Mouse (Mus musculus) limb, embryonic 15.5 days (tissue): Measurements from ENCODE around the gene Cyp1b1. TPM values are rescaled to one million over a fixed set of nuclear protein-coding genes. Genes with fewer than 3 reads are reported as not detected.
A peak's percentile ranks its signal among the peaks of the same experiment; 100 is the strongest.

Experiments used
- ATAC-seq: fragments of 200-750 bp; cut with Nextera tagmentation; 2 replicates; pipeline ENCODE4 v1.8.0; 2017; ENCODE audit warnings: low read depth, moderate TSS enrichment; ENCODE audit not compliant: insufficient number of reproducible peaks, low FRiP score, low TSS enrichment
- H3K27ac ChIP-seq: fragments of 300-500 bp; sonication (generic); 2 replicates; pipeline ENCODE4 v1.5.1; 2015; ENCODE audit warnings: moderate library complexity, mild to moderate bottlenecking, inconsistent platforms
- H3K27me3 ChIP-seq: fragments of 300-500 bp; sonication (generic); 2 replicates; pipeline ENCODE4 v1.6.1; 2015; ENCODE audit warnings: inconsistent platforms
- H3K36me3 ChIP-seq: fragments of 300-500 bp; sonication (generic); 2 replicates; pipeline ENCODE4 v1.6.1; 2015; ENCODE audit warnings: inconsistent platforms
- H3K4me1 ChIP-seq: fragments of 300-500 bp; sonication (generic); 2 replicates; pipeline ENCODE4 v1.6.1; 2015; ENCODE audit warnings: inconsistent platforms
- H3K4me2 ChIP-seq: fragments of 300-500 bp; sonication (generic); 2 replicates; pipeline ENCODE4 v1.6.1; 2015; ENCODE audit warnings: mild to moderate bottlenecking, inconsistent platforms
- H3K4me3 ChIP-seq: fragments of 300-500 bp; sonication (generic); 2 replicates; pipeline ENCODE4 v1.5.1; 2015; ENCODE audit warnings: mild to moderate bottlenecking, inconsistent platforms
- H3K9ac ChIP-seq: fragments of 300-500 bp; sonication (generic); 2 replicates; pipeline ENCODE4 v1.6.1; 2015; ENCODE audit warnings: inconsistent platforms
- H3K9me3 ChIP-seq: fragments of 300-500 bp; sonication (generic); 2 replicates; pipeline ENCODE4 v1.6.1; 2016; ENCODE audit warnings: inconsistent platforms
- WGBS: fragments of 180-500 bp; shearing (Covaris S2); methylation state at CpG from one replicate; pipeline ENCODE4 v1.1.7; 2015; 5-methylcytosine and 5-hydroxymethylcytosine counted together
- polyA plus RNA-seq: library from polyadenylated mRNA; unstranded; fragments of >200 nt; fragmentation: Nextera tagmentation; extraction: Ambion mirVana; gene quantifications from 2 replicates; pipeline ENCODE4 v1.2.1, GENCODE M21; 2015

The Cyp1b1 gene
- polyA plus RNA-seq, 1 experiment from 2014 or later: 1.9 TPM

DNA sequence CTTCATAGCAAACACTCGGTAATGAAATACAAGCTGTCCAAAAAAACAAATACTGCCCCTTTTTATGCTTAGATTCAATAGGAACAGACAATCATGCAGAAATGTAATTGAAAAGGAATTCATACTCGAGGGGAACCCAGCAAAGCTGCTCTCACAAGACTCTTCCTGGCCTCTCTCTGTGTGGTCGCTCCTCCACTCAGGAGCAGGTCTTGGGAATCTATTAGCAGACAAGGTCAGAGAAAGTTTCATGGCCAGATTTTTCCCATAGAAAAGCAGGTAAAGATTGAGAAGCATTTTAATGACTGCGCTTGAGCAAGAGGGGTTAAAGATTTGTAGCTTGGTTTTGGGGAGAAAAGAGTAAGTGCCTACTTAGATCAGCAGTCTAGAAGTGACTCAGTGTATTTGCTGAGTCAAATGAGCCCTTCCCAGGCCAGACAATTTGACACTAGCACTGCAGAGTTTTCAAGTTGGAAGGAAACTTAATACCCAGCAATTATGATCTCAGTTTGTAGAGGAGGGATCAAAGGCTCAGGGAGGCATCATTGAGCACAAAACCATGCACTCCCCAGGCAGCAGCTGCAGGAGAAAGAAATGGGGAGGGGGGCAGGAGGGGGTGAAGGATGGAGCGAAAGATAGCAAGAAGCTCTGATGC, 24.1 kb upstream of the Cyp1b1 start:
- H3K9ac ChIP-seq: no peak overlapping the region
- no peaks in the 10 kb centered on the region for H3K4me1 ChIP-seq
- H3K27me3 ChIP-seq: peaks cover 30% of the 10 kb centered on the region
- H3K27ac ChIP-seq: no peak overlapping the region
- no peaks in the 10 kb centered on the region for H3K36me3 ChIP-seq
- 27% methylated on average over 5 of the region's 5 CpGs for WGBS
- H3K4me3 ChIP-seq: no peak overlapping the region
- no peak for ATAC-seq
- H3K9me3 ChIP-seq: no peaks in the 10 kb centered on the region
- no peak overlapping the region for H3K4me2 ChIP-seq

DNA sequence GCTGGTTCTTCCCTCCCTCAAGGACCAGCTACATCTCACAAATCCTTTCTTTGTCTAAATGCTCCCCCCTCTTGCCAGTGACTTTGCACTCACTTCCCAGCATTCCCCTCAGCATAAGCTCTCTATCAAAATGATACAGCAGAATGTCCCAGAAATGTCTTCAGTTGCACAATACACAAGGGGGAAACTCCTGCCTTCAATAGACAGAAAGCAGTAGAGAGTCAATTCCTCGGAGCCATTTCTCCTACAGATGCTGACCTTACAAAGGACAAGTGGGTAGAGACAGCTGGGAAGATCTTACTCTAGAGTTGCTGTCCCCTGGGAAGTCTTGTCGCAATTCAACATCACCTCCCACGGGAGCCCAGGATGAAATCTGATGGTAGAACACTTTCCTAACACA, 22.7 kb upstream of the Cyp1b1 start:
- H3K9me3 ChIP-seq: no peaks in the 10 kb centered on the region
- WGBS: 75% methylated on average over 3 of the region's 3 CpGs

DNA sequence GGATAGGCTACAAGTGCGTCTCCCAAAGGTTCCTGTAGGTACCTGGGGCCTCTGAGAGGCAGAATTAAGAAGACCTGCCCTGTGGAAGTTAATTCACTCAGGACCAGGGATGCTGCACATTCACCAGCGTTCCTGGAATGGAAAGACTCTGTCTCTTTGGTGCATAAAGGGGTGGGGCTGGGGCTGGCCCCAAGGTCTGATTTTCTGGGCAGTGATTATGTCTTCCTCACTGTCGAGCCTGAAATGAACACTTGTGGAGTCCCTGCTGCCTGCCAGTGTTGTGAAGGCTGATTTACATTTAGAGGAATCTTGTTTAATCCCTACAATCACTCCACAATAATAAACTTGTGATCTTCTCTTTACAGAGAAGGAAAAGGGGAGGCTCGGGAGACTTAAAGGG, 18.2 kb upstream of the Cyp1b1 start:
- no peak for ATAC-seq
- WGBS: 47% methylated on average over 4 of the region's 4 CpGs
- H3K27ac ChIP-seq: no peak overlapping the region
- peaks cover 25% of the 10 kb centered on the region for H3K4me1 ChIP-seq
- no peak overlapping the region for H3K9ac ChIP-seq
- peaks cover 50% of the 10 kb centered on the region for H3K27me3 ChIP-seq
- H3K36me3 ChIP-seq: no peaks in the 10 kb centered on the region
- no peak overlapping the region for H3K4me2 ChIP-seq
- no peaks in the 10 kb centered on the region for H3K9me3 ChIP-seq
- no peak overlapping the region for H3K4me3 ChIP-seq

More for the DNA sequence above, 22.7 kb upstream of the Cyp1b1 start:
- Histone ChIP-seq H3K4me1 (0 out of 2 replicates have a peak, but pooled peaks cover 3% of the 10 kb centered on the region), H3K36me3 (no peaks in the 10 kb centered on the region), H3K4me3 (no peak overlapping the region), H3K27ac (no peak overlapping the region), H3K4me2 (no peak overlapping the region), H3K9ac (no peak overlapping the region), H3K27me3 (peaks cover 39% of the 10 kb centered on the region)
- ATAC-seq: no peak

DNA sequence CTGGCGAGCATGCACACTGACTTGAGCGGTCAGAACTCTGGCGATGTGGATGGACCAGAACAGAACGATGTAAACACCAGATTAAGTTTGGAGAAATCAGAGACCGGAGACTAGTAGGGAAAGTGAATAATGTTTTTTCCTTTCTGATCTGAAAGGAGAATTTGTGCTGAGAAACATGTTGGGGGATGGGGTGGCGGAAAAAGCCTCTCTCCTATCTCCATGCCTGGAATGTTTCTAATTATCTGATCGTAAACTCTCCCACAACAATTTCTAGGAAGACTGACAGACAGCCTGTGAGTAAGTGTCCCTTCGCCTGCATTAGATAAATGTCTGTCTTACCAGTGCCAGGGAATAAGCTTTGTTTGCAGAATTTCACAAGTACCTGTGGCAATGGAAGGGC, 16.1 kb upstream of the Cyp1b1 start:
- ATAC-seq: no peak
- Histone ChIP-seq H3K4me1 (peaks cover 28% of the 10 kb centered on the region), H3K9ac (no peak overlapping the region), H3K27me3 (peaks cover 54% of the 10 kb centered on the region), H3K4me3 (no peak overlapping the region), H3K4me2 (no peak overlapping the region), H3K36me3 (no peaks in the 10 kb centered on the region), H3K9me3 (no peaks in the 10 kb centered on the region), H3K27ac (no peak overlapping the region)
- WGBS: 27% methylated on average over 8 of the region's 8 CpGs

DNA sequence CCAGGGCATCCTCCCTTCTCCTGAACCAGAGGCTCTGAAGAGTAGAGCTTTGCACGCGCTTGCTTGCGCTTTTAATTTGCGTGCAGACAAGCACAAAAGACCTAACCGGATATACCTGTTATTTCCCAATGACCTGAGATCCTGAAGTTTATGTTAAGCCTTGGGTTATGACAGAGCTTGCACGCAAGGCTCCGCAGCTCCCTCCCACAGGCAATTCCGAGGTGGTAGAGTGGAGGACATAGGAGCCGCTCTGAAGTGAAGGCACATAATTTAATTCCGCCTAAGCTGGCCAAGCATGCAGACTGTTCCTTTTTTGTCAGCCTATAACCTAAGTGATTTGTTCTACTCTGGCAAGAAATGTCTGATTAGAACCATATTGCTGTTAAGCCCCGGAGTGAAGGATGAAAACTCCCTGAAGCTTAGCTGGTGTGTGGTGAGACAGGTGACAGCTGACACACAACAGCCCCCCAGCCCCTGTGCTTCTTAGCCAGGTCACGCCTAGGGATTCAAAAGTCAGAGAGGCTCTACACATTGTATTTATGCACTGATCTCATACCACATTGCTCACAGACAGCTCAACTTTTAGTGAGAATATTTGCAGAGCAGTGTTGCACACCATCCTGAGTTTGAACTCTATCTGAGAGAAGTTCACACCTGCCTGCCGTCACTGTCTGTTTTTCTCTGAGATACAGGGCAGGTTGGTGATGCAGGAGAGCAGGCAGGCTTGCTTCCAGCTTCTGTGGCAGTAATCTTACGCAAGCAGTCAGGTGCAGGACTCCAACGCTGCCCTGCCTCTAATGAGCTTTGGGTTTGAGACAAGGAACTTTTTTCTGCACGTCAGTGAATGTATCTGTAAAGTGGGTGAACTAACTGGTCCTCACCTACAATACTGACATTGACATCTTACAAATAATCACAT, 14.0 kb upstream of the Cyp1b1 start:
- Histone ChIP-seq H3K27me3 (peaks cover 60% of the 10 kb centered on the region), H3K4me3 (peak overlapping the region; percentile 12)

DNA sequence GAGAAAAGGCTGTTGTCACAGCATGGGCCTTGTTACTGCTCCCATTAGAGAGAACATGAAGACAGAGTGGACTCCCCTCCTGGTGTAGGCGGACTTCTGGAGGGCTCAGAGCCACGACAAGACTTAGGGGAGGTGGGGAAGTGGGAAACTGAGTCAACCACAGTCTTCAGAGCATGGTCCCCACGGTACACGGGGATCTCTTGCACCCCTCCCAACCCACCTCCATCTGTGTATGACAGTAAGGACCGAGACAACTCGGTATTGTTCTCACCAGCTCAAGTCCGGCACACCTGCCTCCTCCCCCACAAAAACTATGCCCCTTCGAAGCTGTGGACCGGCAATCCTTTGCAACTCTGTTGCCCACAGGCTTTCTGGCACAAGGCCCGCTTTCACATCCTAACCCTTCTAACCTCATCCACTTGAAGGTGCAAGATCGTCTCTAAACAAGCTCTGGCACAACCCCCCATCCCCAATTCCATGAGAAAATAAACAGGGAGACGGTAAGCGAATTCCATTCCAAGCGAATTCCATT, 13.3 kb upstream of the Cyp1b1 start:
- Histone ChIP-seq H3K9ac (no peak overlapping the region), H3K4me3 (peak overlapping the region; percentile 12), H3K27me3 (peaks cover 56% of the 10 kb centered on the region), H3K27ac (no peak overlapping the region), H3K4me1 (peaks cover 28% of the 10 kb centered on the region), H3K36me3 (no peaks in the 10 kb centered on the region), H3K9me3 (no peaks in the 10 kb centered on the region), H3K4me2 (peak overlapping the region; percentile 33)
- 0 out of 2 replicates have a peak, but pooled peaks have one; percentile 50 for ATAC-seq
- WGBS: 14% methylated on average over 14 of the region's 14 CpGs

More for the DNA sequence above, 14.0 kb upstream of the Cyp1b1 start:
- H3K36me3 ChIP-seq: no peaks in the 10 kb centered on the region
- H3K4me2 ChIP-seq: peak overlapping the region; percentile 33
- peaks cover 28% of the 10 kb centered on the region for H3K4me1 ChIP-seq
- no peak overlapping the region for H3K9ac ChIP-seq
- WGBS: 8% methylated on average over 16 of the region's 16 CpGs
- peak; percentile 56; the same call in 1 of the 2 replicates for ATAC-seq
- peak overlapping the region; percentile 47 for H3K27ac ChIP-seq
- no peaks in the 10 kb centered on the region for H3K9me3 ChIP-seq

DNA sequence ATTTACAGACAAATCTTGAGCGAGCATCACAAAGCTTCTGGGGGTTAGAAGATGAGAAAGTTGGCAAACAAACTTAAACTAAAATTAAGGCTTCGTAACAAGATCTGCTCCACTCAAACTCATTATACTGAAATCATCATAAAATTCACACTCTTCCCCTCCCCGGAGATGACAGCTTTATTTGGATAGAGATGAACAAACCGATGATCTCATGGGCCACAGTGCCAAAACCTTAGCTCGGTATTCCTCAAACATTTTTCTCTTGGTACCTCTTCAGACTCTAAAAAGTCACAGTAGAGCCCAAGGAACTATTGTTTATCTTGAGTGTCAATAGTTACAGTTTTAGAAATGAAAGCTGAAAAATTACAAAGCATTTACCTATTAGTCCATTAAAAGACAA, 11.8 kb upstream of the Cyp1b1 start:
- Histone ChIP-seq H3K27me3 (peaks cover 45% of the 10 kb centered on the region), H3K4me3 (no peak overlapping the region), H3K27ac (no peak overlapping the region), H3K36me3 (no peaks in the 10 kb centered on the region), H3K4me1 (peaks cover 24% of the 10 kb centered on the region), H3K4me2 (no peak overlapping the region), H3K9me3 (no peaks in the 10 kb centered on the region), H3K9ac (no peak overlapping the region)
- WGBS: 67% methylated on average over 5 of the region's 5 CpGs
- no peak for ATAC-seq

DNA sequence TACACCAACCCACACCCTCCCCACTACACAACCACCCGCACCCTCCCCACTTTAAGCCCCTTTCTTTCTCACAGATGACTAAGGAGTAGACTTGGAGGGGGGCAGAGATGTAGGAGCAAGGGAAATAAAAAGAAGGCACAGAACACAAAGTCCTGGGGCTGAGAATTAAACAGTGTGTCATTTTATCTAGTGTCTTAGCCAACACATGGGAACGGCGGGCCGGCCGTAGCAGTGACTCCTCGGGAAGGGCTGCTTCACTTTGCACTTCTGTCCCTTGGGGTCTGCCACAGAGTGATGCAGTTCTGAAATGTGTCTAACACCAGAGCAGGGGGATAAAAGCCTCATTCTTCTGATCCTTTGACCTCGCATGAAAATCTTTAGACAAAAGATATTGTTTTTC, 5.8 kb upstream of the Cyp1b1 start:
- H3K36me3 ChIP-seq: no peaks in the 10 kb centered on the region
- no peak overlapping the region for H3K27ac ChIP-seq
- H3K4me2 ChIP-seq: no peak overlapping the region
- 66% methylated on average over 7 of the region's 7 CpGs for WGBS
- H3K4me3 ChIP-seq: no peak overlapping the region
- ATAC-seq: no peak
- H3K9me3 ChIP-seq: no peaks in the 10 kb centered on the region
- peaks cover 40% of the 10 kb centered on the region for H3K27me3 ChIP-seq
- H3K9ac ChIP-seq: no peak overlapping the region
- H3K4me1 ChIP-seq: peaks cover 3% of the 10 kb centered on the region

DNA sequence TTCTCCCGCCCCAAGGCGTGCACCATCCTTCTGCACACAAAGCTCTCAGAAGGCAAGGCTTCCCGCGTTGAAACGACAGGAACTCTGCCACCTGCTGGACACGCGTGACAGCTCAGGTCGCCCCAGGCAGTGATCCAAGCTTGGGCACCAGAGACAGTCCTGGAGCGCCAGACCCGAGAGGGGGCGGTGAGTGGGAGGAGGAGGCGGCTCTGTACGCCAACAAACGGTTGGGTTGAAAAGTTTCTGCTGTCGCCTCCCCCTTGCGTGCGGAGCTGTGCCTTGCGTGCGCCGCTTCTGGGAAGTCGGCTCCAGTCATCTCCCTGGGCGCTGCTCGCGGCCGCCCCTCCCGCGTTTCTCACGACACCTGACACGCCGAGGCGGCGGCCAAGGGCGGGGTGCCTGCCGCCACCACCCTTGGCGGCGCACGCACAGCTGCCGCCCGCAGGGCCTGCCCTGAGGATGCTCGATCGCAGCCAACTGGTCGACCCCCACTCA, 835 bp upstream of the Cyp1b1 start:
- Histone ChIP-seq H3K4me2 (peak overlapping the region; percentile 87), H3K27me3 (peaks cover 69% of the 10 kb centered on the region), H3K9me3 (no peaks in the 10 kb centered on the region), H3K36me3 (no peaks in the 10 kb centered on the region), H3K4me1 (peaks cover 31% of the 10 kb centered on the region), H3K4me3 (peak overlapping the region; percentile 42), H3K9ac (no peak overlapping the region), H3K27ac (no peak overlapping the region)
- WGBS: under 1% methylated on average over 42 of the region's 42 CpGs
- ATAC-seq: peak; percentile 67

DNA sequence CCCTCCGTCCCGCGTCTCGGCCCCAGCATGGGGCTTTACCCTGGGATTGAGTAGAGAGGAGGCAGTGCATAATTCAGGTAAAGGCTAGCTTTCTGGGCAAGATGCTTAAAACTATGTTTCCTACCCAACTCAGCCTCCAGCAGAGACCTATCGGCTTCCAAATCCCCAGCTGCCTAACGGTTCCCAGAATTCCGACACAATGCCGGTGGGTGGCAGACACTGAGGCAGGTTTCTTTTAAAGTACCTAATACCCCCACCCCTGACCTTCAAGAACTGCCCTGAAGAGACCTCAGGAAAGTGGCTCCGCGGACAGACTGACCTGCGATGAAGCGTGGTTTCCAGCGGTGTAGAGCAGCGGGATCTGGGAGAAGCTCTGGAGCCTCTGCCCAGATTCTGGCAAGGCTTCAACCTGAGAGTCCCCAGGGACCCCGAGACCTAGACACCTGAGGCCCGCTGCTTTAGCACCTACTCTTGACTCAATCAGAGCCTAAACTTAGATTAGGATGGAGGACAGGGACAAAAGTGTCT, 429 bp downstream of the Cyp1b1 start:
- under 1% methylated on average over 16 of the region's 16 CpGs for WGBS
- Histone ChIP-seq H3K36me3 (no peaks in the 10 kb centered on the region), H3K27me3 (peaks cover 75% of the 10 kb centered on the region), H3K9me3 (no peaks in the 10 kb centered on the region), H3K4me1 (peaks cover 31% of the 10 kb centered on the region), H3K27ac (no peak overlapping the region), H3K9ac (no peak overlapping the region), H3K4me2 (peak overlapping the region; percentile 87), H3K4me3 (peak overlapping the region; percentile 42)
- no peak for ATAC-seq

DNA sequence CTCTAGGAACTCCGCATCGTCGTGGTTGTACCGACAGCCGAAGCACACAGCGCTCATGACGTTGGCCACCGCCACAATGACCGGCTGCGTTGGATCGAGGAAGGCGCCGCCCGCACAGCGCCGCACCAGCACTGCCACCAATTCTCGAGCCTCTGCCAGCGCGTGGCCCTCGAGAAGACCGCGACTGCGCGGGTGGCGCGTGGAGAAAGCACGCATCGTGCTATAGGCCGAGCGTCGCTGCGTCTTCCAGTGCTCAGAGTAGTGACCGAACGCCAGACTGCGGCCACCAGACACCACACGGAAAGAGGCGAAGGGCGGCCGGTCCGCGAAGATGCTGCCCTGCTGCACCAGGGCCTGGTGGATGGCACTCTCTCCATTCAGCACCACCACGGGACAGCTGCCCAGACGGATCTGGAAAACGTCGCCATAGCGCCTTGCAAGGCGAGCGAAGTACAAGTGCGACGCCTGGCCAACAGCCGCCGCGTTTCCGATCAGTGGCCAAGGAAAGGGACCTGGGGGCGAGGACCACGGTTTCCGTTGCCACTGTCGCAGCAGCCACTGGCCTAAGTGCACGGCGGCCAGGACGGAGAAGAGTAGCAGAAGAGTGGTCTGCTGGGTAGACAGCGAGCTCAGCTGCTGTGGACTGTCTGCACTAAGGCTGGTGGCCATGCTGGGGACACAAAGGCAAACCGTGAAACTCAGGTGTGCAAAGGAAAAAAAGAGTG, 1.1 kb downstream of the Cyp1b1 start:
- H3K4me2 ChIP-seq: peak overlapping the region; percentile 87
- WGBS: under 1% methylated on average over 63 of the region's 63 CpGs
- no peak for ATAC-seq
- H3K4me3 ChIP-seq: peak overlapping the region; percentile 42
- H3K4me1 ChIP-seq: peaks cover 31% of the 10 kb centered on the region
- H3K9me3 ChIP-seq: no peaks in the 10 kb centered on the region
- no peak overlapping the region for H3K27ac ChIP-seq
- H3K27me3 ChIP-seq: peaks cover 72% of the 10 kb centered on the region
- no peak overlapping the region for H3K9ac ChIP-seq
- no peaks in the 10 kb centered on the region for H3K36me3 ChIP-seq
